In genomic region chr11:117541205-117541884, GRCm38 (mm10) we compare ENCODE assay signal across 7 mouse cellular contexts. TPM values are rescaled to one million over a fixed set of nuclear protein-coding genes. Genes with fewer than 3 reads are reported as not detected.
DNase-seq lines count a peak whose midpoint lies in the region; ATAC-seq and TF ChIP-seq lines count a peak whose summit lies in the region.

No protein-coding gene starts in this region.

- no peak for TF ChIP-seq CTCF in testis, adult 2 months (IDR thresholded peaks at IDR 0.05; ENCODE audit: control insufficient read depth, insufficient read depth, insufficient replicate concordance, low read depth, low read length)

- peak overlapping the region; percentile 45 for H3K27ac ChIP-seq in testis, adult 2 months (ENCODE audit: control insufficient read depth, insufficient read depth, low read depth, low read length)
- H3K27ac ChIP-seq in forebrain, embryonic 14.5 days (ENCODE audit: low read depth, low read length) = peak overlapping the region; percentile 83
- peak overlapping the region; percentile 34; the same call in 1 of the 2 replicates for H3K27ac ChIP-seq in intestine, embryonic 14.5 days (ENCODE audit: low read depth)
- no peak overlapping the region for H3K27ac ChIP-seq in lung, embryonic 15.5 days

- peak overlapping the region; percentile 2; the same call in 1 of the 2 replicates for H3K4me2 ChIP-seq in forebrain, embryonic 14.5 days (ENCODE audit: low read length)
- no peak overlapping the region for H3K4me2 ChIP-seq in intestine, embryonic 14.5 days (ENCODE audit: low read length)
- no peak overlapping the region for H3K4me2 ChIP-seq in lung, embryonic 15.5 days

- 2% methylated on average over 6 of the region's 6 CpGs for WGBS in forebrain, embryonic 14.5 days
- WGBS in intestine, embryonic 14.5 days = 9% methylated on average over 6 of the region's 6 CpGs
- 6% methylated on average over 6 of the region's 6 CpGs for WGBS in lung, embryonic 15.5 days

- peak; percentile 43; the same call in 1 of the 2 replicates for TF ChIP-seq POLR2A in testis, adult 2 months (IDR thresholded peaks at IDR 0.05; ENCODE audit: control insufficient read depth, low read depth, low read length)

- no peaks in the 10 kb centered on the region for H3K27me3 ChIP-seq in testis, adult 2 months (ENCODE audit: control insufficient read depth, insufficient read depth, low read length)
- H3K27me3 ChIP-seq in forebrain, embryonic 14.5 days (replicated peaks; ENCODE audit: control insufficient read depth, insufficient read depth, low read length) = no peaks in the 10 kb centered on the region
- no peaks in the 10 kb centered on the region for H3K27me3 ChIP-seq in intestine, embryonic 14.5 days (replicated peaks; ENCODE audit: control insufficient read depth, insufficient read depth, low read length)
- no peaks in the 10 kb centered on the region for H3K27me3 ChIP-seq in lung, embryonic 15.5 days

- no peaks in the 10 kb centered on the region for H3K9me3 ChIP-seq in forebrain, embryonic 14.5 days (replicated peaks; ENCODE audit: control insufficient read depth, low read length)
- H3K9me3 ChIP-seq in intestine, embryonic 14.5 days (ENCODE audit: control insufficient read depth, low read length) = no peaks in the 10 kb centered on the region
- H3K9me3 ChIP-seq in lung, embryonic 15.5 days = no peaks in the 10 kb centered on the region

- peak overlapping the region; percentile 54 for H3K4me3 ChIP-seq in testis, adult 2 months (ENCODE audit: control insufficient read depth, low read depth, low read length)
- H3K4me3 ChIP-seq in forebrain, embryonic 14.5 days (ENCODE audit: low read depth, low read length) = no peak overlapping the region
- no peak overlapping the region for H3K4me3 ChIP-seq in intestine, embryonic 14.5 days (ENCODE audit: low read depth, low read length)
- H3K4me3 ChIP-seq in lung, embryonic 15.5 days = no peak overlapping the region

- ATAC-seq in forebrain, embryonic 14.5 days = peak; percentile 81
- 0 out of 2 replicates have a peak, but pooled peaks have one; percentile 18 for ATAC-seq in intestine, embryonic 14.5 days (replicated peaks; ENCODE audit: low FRiP score, low TSS enrichment, low read depth)
- ATAC-seq in lung, embryonic 15.5 days (ENCODE audit: borderline replicate concordance, extremely low read depth, low FRiP score, low TSS enrichment) = peak; percentile 60; the same call in 1 of the 2 replicates

- DNase-seq in testis, postnatal 10 days (ENCODE audit: low spot score) = no peak
- DNase-seq in forebrain, embryonic 14.5 days (ENCODE audit: low spot score) = peak; percentile 89
- DNase-seq in intestine, embryonic 14.5 days (ENCODE audit: low spot score) = peak; percentile 59
- peak; percentile 76 to 86 for DNase-seq in right cerebral cortex, postnatal 10 days (ENCODE audit: low spot score in 2 of 2)
- DNase-seq in spleen, adult 18-20 months = no peak

- H3K4me1 ChIP-seq in testis, adult 2 months (ENCODE audit: control insufficient read depth, insufficient read depth, low read length) = peaks cover 2% of the 10 kb centered on the region
- peaks cover 21% of the 10 kb centered on the region for H3K4me1 ChIP-seq in forebrain, embryonic 14.5 days (ENCODE audit: control insufficient read depth, insufficient read depth, low read length)
- H3K4me1 ChIP-seq in intestine, embryonic 14.5 days (replicated peaks; ENCODE audit: control insufficient read depth, insufficient read depth, low read length) = peaks cover 11% of the 10 kb centered on the region; the same call in 1 of the 2 replicates
- H3K4me1 ChIP-seq in lung, embryonic 15.5 days = peaks cover 6% of the 10 kb centered on the region

- no peaks in the 10 kb centered on the region for H3K36me3 ChIP-seq in testis, adult 2 months (ENCODE audit: control insufficient read depth, insufficient read depth, low read length)
- no peaks in the 10 kb centered on the region for H3K36me3 ChIP-seq in forebrain, embryonic 14.5 days (ENCODE audit: control insufficient read depth, insufficient read depth, low read length)
- H3K36me3 ChIP-seq in intestine, embryonic 14.5 days (ENCODE audit: control insufficient read depth, insufficient read depth, low read length) = no peaks in the 10 kb centered on the region
- H3K36me3 ChIP-seq in lung, embryonic 15.5 days = no peaks in the 10 kb centered on the region

- peak overlapping the region; percentile 29; the same call in 1 of the 2 replicates for H3K9ac ChIP-seq in forebrain, embryonic 14.5 days (ENCODE audit: low read length)
- no peak overlapping the region for H3K9ac ChIP-seq in intestine, embryonic 14.5 days (ENCODE audit: low read length)
- H3K9ac ChIP-seq in lung, embryonic 15.5 days = no peak overlapping the region

RNA-seq across cellular contexts. Expression of gene Gm11733, which starts 57.2 kb away (rescaled TPM):
- polyA plus RNA-seq in testis, adult 2 months (2012; rRNA removed) = not detected in 2 replicates
- 0.09 and 0.11 TPM in 2 replicates for polyA plus RNA-seq in forebrain, embryonic 14.5 days (2014; fragmentation: Nextera tagmentation; extraction: Ambion mirVana)
- polyA plus RNA-seq in intestine, embryonic 14.5 days (2014; fragmentation: Nextera tagmentation; extraction: Ambion mirVana) = 0.12 TPM in 1 of 2 replicates, not detected in the other
- 0.06 TPM in 1 of 2 replicates, not detected in the other for polyA plus RNA-seq in lung, embryonic 15.5 days (2015; fragmentation: Nextera tagmentation; extraction: Ambion mirVana)

Comparison
In these comparisons a context has a peak if more than half of its experiments do, and no peak if none do; other contexts are left out.
1. DNase-seq: peak in forebrain, embryonic 14.5 days (single experiment), intestine, embryonic 14.5 days (single experiment) and right cerebral cortex, postnatal 10 days (2 of 2); none in testis, postnatal 10 days (single experiment) and spleen, adult 18-20 months (0 of 2).
2. ATAC-seq: peak in every context shown above with its lines; median percentile 81 in forebrain, embryonic 14.5 days; 60 in lung, embryonic 15.5 days; 18 in intestine, embryonic 14.5 days.